Mouse (Mus musculus) forebrain, embryonic 11.5 days (tissue): ENCODE measurements around the gene Unc5a. TPM values are rescaled to one million over a fixed set of nuclear protein-coding genes. Genes with fewer than 3 reads are reported as not detected.

Source experiments
- ATAC-seq: fragments of 200-750 bp; cut with Nextera tagmentation; replicated peaks from 2 replicates; pipeline ENCODE4 v1.8.0; 2017; ENCODE audit warnings: moderate TSS enrichment; ENCODE audit not compliant: low FRiP score
- DNase-seq: peaks from one replicate; pipeline ENCODE4 v3.0.0-alpha.2; 2017; ENCODE audit warnings: low spot score
- H3K27ac ChIP-seq: fragments of 300-500 bp; sonication (generic); 2 replicates; pipeline ENCODE4 v1.5.1; 2014; ENCODE audit warnings: low read depth, low read length
- H3K27me3 ChIP-seq: fragments of 300-500 bp; sonication (generic); 2 replicates; pipeline ENCODE4 v1.6.1; 2014; ENCODE audit warnings: mild to moderate bottlenecking, low read length, mixed read lengths; ENCODE audit not compliant: control insufficient read depth, insufficient read depth
- H3K36me3 ChIP-seq: fragments of 300-500 bp; sonication (generic); 2 replicates; pipeline ENCODE4 v1.6.1; 2014; ENCODE audit warnings: mild to moderate bottlenecking, low read length, moderate library complexity, mixed read lengths; ENCODE audit not compliant: control insufficient read depth, insufficient read depth
- H3K4me1 ChIP-seq: fragments of 300-500 bp; sonication (generic); replicated peaks from 2 replicates; pipeline ENCODE4 v1.6.1; 2014; ENCODE audit warnings: low read length, mixed read lengths; ENCODE audit not compliant: control insufficient read depth, insufficient read depth
- H3K4me2 ChIP-seq: fragments of 300-500 bp; sonication (generic); 2 replicates; pipeline ENCODE4 v1.6.1; 2014; ENCODE audit warnings: low read depth, mild to moderate bottlenecking, low read length, moderate library complexity, mixed read lengths; ENCODE audit not compliant: severe bottlenecking
- H3K4me3 ChIP-seq: fragments of 300-500 bp; sonication (generic); 2 replicates; pipeline ENCODE4 v1.5.1; 2014; ENCODE audit warnings: low read depth, low read length
- H3K9ac ChIP-seq: fragments of 300-500 bp; sonication (generic); 2 replicates; pipeline ENCODE4 v1.6.1; 2014; ENCODE audit warnings: low read length
- H3K9me3 ChIP-seq: fragments of 300-500 bp; sonication (generic); 2 replicates; pipeline ENCODE4 v1.6.1; 2016; ENCODE audit warnings: low read length, mixed read lengths; ENCODE audit not compliant: control insufficient read depth
- WGBS: fragments of 180-500 bp; shearing (Covaris S2); extraction: QIAGEN DNeasy Blood & Tissue Kit; methylation state at CpG from one replicate; pipeline ENCODE4 v1.1.7; 2014; 5-methylcytosine and 5-hydroxymethylcytosine counted together
- polyA plus RNA-seq: library from polyadenylated mRNA; unstranded; fragments of >200 nt; fragmentation: Nextera tagmentation; extraction: Ambion mirVana; gene quantifications from 2 replicates; pipeline ENCODE4 v1.2.1, GENCODE M21; 2014

Gene Unc5a
- 2.9 and 3.7 TPM in 2 replicates for polyA plus RNA-seq

GRCm38 (mm10) chr13:54948531-54949493 lies at the start of gene Unc5a:
Gene Unc5a, plus strand, starts transcription at chr13:54949411.
- peak within 1 kb of the TSS; percentile 99 for H3K4me2 ChIP-seq
- DNase-seq, result peak; percentile 86
- peak within 1 kb of the TSS; percentile 65 for H3K9ac ChIP-seq
- no peak within 1 kb of the TSS; the same call in 1 of the 2 replicates for H3K27ac ChIP-seq
- under 1% methylated on average over 66 of the region's 91 CpGs for WGBS
- H3K4me3 ChIP-seq, result peak within 1 kb of the TSS; percentile 61
- peaks cover 15% of the 10 kb centered on the region for H3K4me1 ChIP-seq
- H3K36me3 ChIP-seq, result no peaks in the 10 kb centered on the region
- peaks cover 64% of the 10 kb centered on the region for H3K27me3 ChIP-seq
- no peaks in the 10 kb centered on the region for H3K9me3 ChIP-seq
- ATAC-seq, result peak; percentile 79

- Histone ChIP-seq H3K4me3 (no peak overlapping the region), H3K4me2 (peak overlapping the region; percentile 29; the same call in 1 of the 2 replicates), H3K27me3 (peaks cover 19% of the 10 kb centered on the region), H3K9ac (no peak overlapping the region), H3K9me3 (no peaks in the 10 kb centered on the region; the same call in 1 of the 2 replicates), H3K27ac (no peak overlapping the region), H3K4me1 (peaks cover 9% of the 10 kb centered on the region; the same call in 1 of the 2 replicates), H3K36me3 (no peaks in the 10 kb centered on the region)
- peak; percentile 65 for DNase-seq
- no peak for ATAC-seq
- 2% methylated on average over 17 of the region's 17 CpGs for WGBS
Measured at GRCm38 (mm10) chr13:54912053-54912452, 37.2 kb upstream of the Unc5a start.

- Histone ChIP-seq H3K36me3 (no peaks in the 10 kb centered on the region), H3K4me3 (no peak overlapping the region), H3K9me3 (no peaks in the 10 kb centered on the region; the same call in 1 of the 2 replicates), H3K27ac (no peak overlapping the region), H3K27me3 (peaks cover 19% of the 10 kb centered on the region), H3K4me1 (peaks cover 7% of the 10 kb centered on the region; the same call in 1 of the 2 replicates), H3K4me2 (0 out of 2 replicates have a peak overlapping the region, but pooled peaks have one; percentile 24), H3K9ac (no peak overlapping the region)
- DNase-seq, result no peak
- WGBS, result 16% methylated on average over 16 of the region's 16 CpGs
- no peak for ATAC-seq
Measured at GRCm38 (mm10) chr13:54912894-54913621, 36.2 kb upstream of the Unc5a start.

- Histone ChIP-seq H3K27me3 (peaks cover 12% of the 10 kb centered on the region), H3K27ac (no peak overlapping the region), H3K9ac (no peak overlapping the region), H3K4me3 (no peak overlapping the region), H3K4me1 (peaks cover 7% of the 10 kb centered on the region; the same call in 1 of the 2 replicates), H3K4me2 (no peak overlapping the region), H3K9me3 (no peaks in the 10 kb centered on the region; the same call in 1 of the 2 replicates), H3K36me3 (no peaks in the 10 kb centered on the region)
- WGBS, result 74% methylated on average over 5 of the region's 5 CpGs
- no peak for ATAC-seq
- no peak for DNase-seq
Measured at GRCm38 (mm10) chr13:54916644-54917043, 32.6 kb upstream of the Unc5a start.

GRCm38 (mm10) chr13:54918910-54919309 lies 30.3 kb upstream of the Unc5a start:
- Histone ChIP-seq H3K27ac (no peak overlapping the region), H3K36me3 (no peaks in the 10 kb centered on the region), H3K9ac (no peak overlapping the region), H3K27me3 (no peaks in the 10 kb centered on the region), H3K4me2 (no peak overlapping the region), H3K9me3 (no peaks in the 10 kb centered on the region; the same call in 1 of the 2 replicates), H3K4me1 (no peaks in the 10 kb centered on the region), H3K4me3 (no peak overlapping the region)
- DNase-seq (no peak), ATAC-seq (no peak)
- WGBS, result 81% methylated on average over 8 of the region's 8 CpGs

- Histone ChIP-seq H3K4me3 (no peak overlapping the region), H3K27me3 (no peaks in the 10 kb centered on the region), H3K4me1 (no peaks in the 10 kb centered on the region), H3K9ac (no peak overlapping the region), H3K36me3 (no peaks in the 10 kb centered on the region), H3K4me2 (no peak overlapping the region), H3K9me3 (no peaks in the 10 kb centered on the region; the same call in 1 of the 2 replicates), H3K27ac (no peak overlapping the region)
- 27% methylated on average over 5 of the region's 5 CpGs for WGBS
- ATAC-seq (no peak), DNase-seq (no peak)
Measured at GRCm38 (mm10) chr13:54919666-54920065, 29.5 kb upstream of the Unc5a start.

GRCm38 (mm10) chr13:54921700-54922099 lies 27.5 kb upstream of the Unc5a start:
- WGBS, result 87% methylated on average over 9 of the region's 9 CpGs

GRCm38 (mm10) chr13:54923705-54924104 lies 25.5 kb upstream of the Unc5a start:
- Histone ChIP-seq H3K4me1 (no peaks in the 10 kb centered on the region), H3K36me3 (no peaks in the 10 kb centered on the region)
- WGBS, result 93% methylated on average over 2 of the region's 2 CpGs

More at GRCm38 (mm10) chr13:54921700-54922099, 27.5 kb upstream of the Unc5a start:
- DNase-seq (no peak), ATAC-seq (no peak)
- no peaks in the 10 kb centered on the region for H3K4me1 ChIP-seq
- H3K9me3 ChIP-seq, result no peaks in the 10 kb centered on the region
- H3K4me3 ChIP-seq, result no peak overlapping the region
- H3K36me3 ChIP-seq, result no peaks in the 10 kb centered on the region
- no peaks in the 10 kb centered on the region for H3K27me3 ChIP-seq
- no peak overlapping the region for H3K4me2 ChIP-seq
- H3K27ac ChIP-seq, result no peak overlapping the region
- no peak overlapping the region for H3K9ac ChIP-seq

More at GRCm38 (mm10) chr13:54923705-54924104, 25.5 kb upstream of the Unc5a start:
- no peak overlapping the region for H3K9ac ChIP-seq
- H3K27ac ChIP-seq, result no peak overlapping the region
- H3K4me2 ChIP-seq, result no peak overlapping the region
- ATAC-seq, result no peak
- H3K9me3 ChIP-seq, result no peaks in the 10 kb centered on the region
- H3K27me3 ChIP-seq, result no peaks in the 10 kb centered on the region
- no peak for DNase-seq
- H3K4me3 ChIP-seq, result no peak overlapping the region
